Mouse (Mus musculus): ENCODE results near the gene Mgme1. TPM values are rescaled to one million over a fixed set of nuclear protein-coding genes. Genes with fewer than 3 reads are reported as not detected.
A peak's percentile ranks its signal among the peaks of the same experiment; 100 is the strongest.

Gene Mgme1
- polyA plus RNA-seq, 1 experiment from 2014 or later = 21.6 TPM

DNA sequence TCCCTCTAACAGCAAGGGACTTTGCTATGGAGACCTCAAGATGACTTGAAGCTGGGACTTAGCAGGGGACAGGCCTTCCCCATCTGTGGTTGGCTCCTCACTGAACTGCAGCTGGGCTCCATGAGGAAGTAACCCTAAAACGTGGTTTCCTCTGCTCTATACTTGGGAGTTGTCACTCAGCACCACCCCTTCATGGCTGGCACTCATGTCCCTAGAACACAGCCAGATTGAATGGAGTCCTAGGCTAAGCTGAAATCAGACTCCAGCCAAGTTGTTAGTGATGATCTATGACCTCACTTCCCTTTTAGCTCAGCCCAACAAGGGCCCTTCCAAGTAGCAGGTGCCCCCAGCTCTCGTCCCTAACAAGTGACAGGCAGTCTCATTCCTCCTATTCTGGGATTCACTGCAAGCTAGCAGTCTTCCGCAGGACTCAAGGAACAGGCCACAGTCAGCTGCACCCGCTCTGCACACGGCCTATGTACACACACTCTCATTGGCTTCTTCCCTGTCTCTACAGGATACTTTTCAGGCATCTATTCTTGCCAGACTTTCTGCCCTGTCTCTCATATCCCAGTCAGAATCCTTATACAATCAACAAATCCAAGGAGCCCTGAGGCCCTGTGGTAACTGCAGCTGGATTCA is 23.0 kb upstream of the Mgme1 start:
- no peak overlapping the region for H3K4me2 ChIP-seq (ENCODE audit: low read depth, severe bottlenecking)
- no peaks in the 10 kb centered on the region for H3K9me3 ChIP-seq (ENCODE audit: control insufficient read depth, low read length)
- no peaks in the 10 kb centered on the region for H3K27me3 ChIP-seq (ENCODE audit: control insufficient read depth, insufficient read depth, low read length)
- no peak overlapping the region for H3K9ac ChIP-seq (ENCODE audit: low read length)
- DNase-seq (ENCODE audit: low spot score) = no peak
- no peak for ATAC-seq (ENCODE audit: insufficient number of reproducible peaks, low FRiP score, low TSS enrichment, low read depth)
- WGBS = 47% methylated on average over 5 of the region's 5 CpGs
- peaks cover 9% of the 10 kb centered on the region; the same call in 1 of the 2 replicates for H3K36me3 ChIP-seq (ENCODE audit: control insufficient read depth, insufficient read depth, low read length)
- no peak overlapping the region for H3K4me3 ChIP-seq (ENCODE audit: low read depth, low read length)
- no peak overlapping the region for H3K27ac ChIP-seq (replicated peaks; ENCODE audit: low read depth, low read length)
- H3K4me1 ChIP-seq (ENCODE audit: control insufficient read depth, insufficient read depth, low read length) = peaks cover 12% of the 10 kb centered on the region

- 35% methylated on average over 4 of the region's 4 CpGs for WGBS
- no peaks in the 10 kb centered on the region for H3K9me3 ChIP-seq (ENCODE audit: control insufficient read depth, low read length)
- DNase-seq (ENCODE audit: low spot score) = peak; percentile 25
- H3K4me3 ChIP-seq (ENCODE audit: low read depth, low read length) = no peak overlapping the region
- H3K4me1 ChIP-seq (ENCODE audit: control insufficient read depth, insufficient read depth, low read length) = peaks cover 12% of the 10 kb centered on the region
- no peak overlapping the region for H3K27ac ChIP-seq (replicated peaks; ENCODE audit: low read depth, low read length)
- H3K36me3 ChIP-seq (ENCODE audit: control insufficient read depth, insufficient read depth, low read length) = peaks cover 16% of the 10 kb centered on the region; the same call in 1 of the 2 replicates
- ATAC-seq (ENCODE audit: insufficient number of reproducible peaks, low FRiP score, low TSS enrichment, low read depth) = peak; percentile 18; the same call in 1 of the 2 replicates
- no peak overlapping the region for H3K9ac ChIP-seq (ENCODE audit: low read length)
- H3K4me2 ChIP-seq (ENCODE audit: low read depth, severe bottlenecking) = no peak overlapping the region
- H3K27me3 ChIP-seq (ENCODE audit: control insufficient read depth, insufficient read depth, low read length) = no peaks in the 10 kb centered on the region
These were observed 21.7 kb upstream of the Mgme1 start for GRCm38 (mm10) chr2:144248613-144249376.

GRCm38 (mm10) chr2:144250111-144250510 is 20.4 kb upstream of the Mgme1 start:
- H3K9me3 ChIP-seq (ENCODE audit: control insufficient read depth, low read length) = no peaks in the 10 kb centered on the region
- ATAC-seq (ENCODE audit: insufficient number of reproducible peaks, low FRiP score, low TSS enrichment, low read depth) (no peak), DNase-seq (ENCODE audit: low spot score) (no peak)
- H3K9ac ChIP-seq (ENCODE audit: low read length) = no peak overlapping the region
- no peak overlapping the region for H3K4me2 ChIP-seq (ENCODE audit: low read depth, severe bottlenecking)
- H3K36me3 ChIP-seq (ENCODE audit: control insufficient read depth, insufficient read depth, low read length) = peaks cover 19% of the 10 kb centered on the region; the same call in 1 of the 2 replicates
- H3K4me3 ChIP-seq (ENCODE audit: low read depth, low read length) = no peak overlapping the region
- H3K4me1 ChIP-seq (ENCODE audit: control insufficient read depth, insufficient read depth, low read length) = peaks cover 12% of the 10 kb centered on the region
- no peaks in the 10 kb centered on the region for H3K27me3 ChIP-seq (ENCODE audit: control insufficient read depth, insufficient read depth, low read length)
- no peak overlapping the region for H3K27ac ChIP-seq (replicated peaks; ENCODE audit: low read depth, low read length)

DNA sequence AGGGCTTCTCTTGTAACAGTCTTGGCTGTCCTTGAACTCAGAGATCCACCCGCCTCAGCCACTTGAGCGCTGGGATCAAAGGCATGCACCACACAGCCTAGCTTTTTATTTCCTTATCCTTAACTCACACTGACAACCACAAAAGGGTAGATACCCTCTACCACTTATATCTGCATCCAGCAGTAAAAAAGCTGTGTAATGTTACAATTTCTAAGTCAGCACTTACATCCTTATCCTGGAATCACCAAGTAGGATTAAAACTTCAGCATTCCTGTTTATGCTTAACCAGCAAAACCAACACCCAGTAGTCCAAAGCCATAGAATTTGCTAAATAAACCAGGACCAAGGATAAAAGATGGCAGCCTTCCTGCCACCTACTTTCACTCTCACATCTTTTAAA is 7.6 kb upstream of the Mgme1 start:
- no peak overlapping the region for H3K4me3 ChIP-seq (ENCODE audit: low read depth, low read length)
- H3K9ac ChIP-seq (ENCODE audit: low read length) = no peak overlapping the region
- peaks cover 11% of the 10 kb centered on the region; the same call in 1 of the 2 replicates for H3K36me3 ChIP-seq (ENCODE audit: control insufficient read depth, insufficient read depth, low read length)
- H3K4me2 ChIP-seq (ENCODE audit: low read depth, severe bottlenecking) = no peak overlapping the region
- WGBS = 89% methylated on average over 2 of the region's 2 CpGs
- no peaks in the 10 kb centered on the region for H3K27me3 ChIP-seq (ENCODE audit: control insufficient read depth, insufficient read depth, low read length)
- no peaks in the 10 kb centered on the region; the same call in 1 of the 2 replicates for H3K4me1 ChIP-seq (ENCODE audit: control insufficient read depth, insufficient read depth, low read length)
- H3K27ac ChIP-seq (replicated peaks; ENCODE audit: low read depth, low read length) = no peak overlapping the region
- H3K9me3 ChIP-seq (ENCODE audit: control insufficient read depth, low read length) = no peaks in the 10 kb centered on the region
- ATAC-seq (ENCODE audit: insufficient number of reproducible peaks, low FRiP score, low TSS enrichment, low read depth) (no peak), DNase-seq (ENCODE audit: low spot score) (no peak)

DNA sequence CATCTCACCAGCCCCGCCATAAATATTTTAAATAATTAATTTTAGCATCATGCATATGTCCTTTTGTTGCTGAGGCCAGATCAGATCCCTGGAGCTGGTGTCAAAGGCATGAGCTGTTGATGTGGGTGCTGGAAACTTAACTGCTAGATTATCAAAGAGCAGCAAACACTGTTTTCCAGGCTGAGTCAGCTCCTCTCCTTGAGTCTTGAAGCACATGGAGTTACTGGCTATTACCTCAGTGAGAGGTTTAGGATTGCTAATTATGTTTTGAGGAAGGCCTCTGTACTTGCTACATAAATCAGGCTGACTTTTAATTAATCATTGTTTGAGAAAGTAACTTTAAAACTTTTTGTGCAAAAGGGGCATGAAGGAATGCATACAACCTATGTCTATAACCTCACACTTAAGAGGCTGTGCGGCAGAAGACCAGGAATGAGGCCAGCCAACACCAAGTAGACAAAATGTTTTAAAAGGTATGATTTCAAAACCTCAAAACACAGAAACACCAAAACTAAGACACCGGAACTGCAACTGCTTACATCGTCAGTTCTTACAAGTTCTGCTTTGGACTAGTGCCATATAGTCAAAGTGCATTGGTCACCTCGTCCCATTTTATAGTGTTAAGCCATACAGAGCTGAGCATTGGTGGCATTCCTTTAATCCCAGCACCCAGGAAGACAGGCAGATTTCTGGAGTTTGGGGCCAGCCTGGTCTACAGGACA is 5.9 kb upstream of the Mgme1 start:
- Histone ChIP-seq H3K9me3 (ENCODE audit: control insufficient read depth, low read length) (no peaks in the 10 kb centered on the region), H3K27me3 (ENCODE audit: control insufficient read depth, insufficient read depth, low read length) (no peaks in the 10 kb centered on the region), H3K4me2 (ENCODE audit: low read depth, severe bottlenecking) (no peak overlapping the region), H3K4me3 (ENCODE audit: low read depth, low read length) (no peak overlapping the region), H3K27ac (replicated peaks; ENCODE audit: low read depth, low read length) (no peak overlapping the region), H3K36me3 (ENCODE audit: control insufficient read depth, insufficient read depth, low read length) (0 out of 2 replicates have a peak, but pooled peaks cover 3% of the 10 kb centered on the region), H3K9ac (ENCODE audit: low read length) (no peak overlapping the region), H3K4me1 (ENCODE audit: control insufficient read depth, insufficient read depth, low read length) (no peaks in the 10 kb centered on the region; the same call in 1 of the 2 replicates)
- DNase-seq (ENCODE audit: low spot score) (no peak), ATAC-seq (ENCODE audit: insufficient number of reproducible peaks, low FRiP score, low TSS enrichment, low read depth) (no peak)
- 81% methylated on average over 5 of the region's 5 CpGs for WGBS

DNA sequence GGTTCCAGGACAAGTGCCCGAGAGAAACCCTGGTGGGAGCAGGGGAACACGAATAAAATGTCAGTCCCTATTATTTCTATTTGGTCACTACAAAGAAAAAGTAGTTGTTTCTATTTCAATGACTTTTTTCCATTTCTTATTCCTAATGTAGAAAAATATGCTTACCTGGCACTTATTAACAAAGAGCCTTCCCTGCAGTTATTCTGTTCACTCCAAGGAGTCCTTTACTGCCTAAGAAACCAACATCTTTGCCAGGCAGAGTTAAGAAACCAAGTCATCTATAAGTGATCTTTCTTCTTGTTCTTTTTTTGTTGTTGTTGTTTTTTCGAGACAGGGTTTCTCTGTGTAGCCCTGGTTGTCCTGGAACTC is 5.4 kb upstream of the Mgme1 start:
- H3K27ac ChIP-seq (replicated peaks; ENCODE audit: low read depth, low read length) = no peak overlapping the region
- no peak for ATAC-seq (ENCODE audit: insufficient number of reproducible peaks, low FRiP score, low TSS enrichment, low read depth)
- H3K4me1 ChIP-seq (ENCODE audit: control insufficient read depth, insufficient read depth, low read length) = no peaks in the 10 kb centered on the region; the same call in 1 of the 2 replicates
- WGBS = 81% methylated on average over 3 of the region's 3 CpGs
- no peak overlapping the region for H3K9ac ChIP-seq (ENCODE audit: low read length)
- no peak for DNase-seq (ENCODE audit: low spot score)
- H3K4me3 ChIP-seq (ENCODE audit: low read depth, low read length) = no peak overlapping the region
- H3K9me3 ChIP-seq (ENCODE audit: control insufficient read depth, low read length) = no peaks in the 10 kb centered on the region
- H3K36me3 ChIP-seq (ENCODE audit: control insufficient read depth, insufficient read depth, low read length) = no peaks in the 10 kb centered on the region
- no peaks in the 10 kb centered on the region for H3K27me3 ChIP-seq (ENCODE audit: control insufficient read depth, insufficient read depth, low read length)
- no peak overlapping the region for H3K4me2 ChIP-seq (ENCODE audit: low read depth, severe bottlenecking)

DNA sequence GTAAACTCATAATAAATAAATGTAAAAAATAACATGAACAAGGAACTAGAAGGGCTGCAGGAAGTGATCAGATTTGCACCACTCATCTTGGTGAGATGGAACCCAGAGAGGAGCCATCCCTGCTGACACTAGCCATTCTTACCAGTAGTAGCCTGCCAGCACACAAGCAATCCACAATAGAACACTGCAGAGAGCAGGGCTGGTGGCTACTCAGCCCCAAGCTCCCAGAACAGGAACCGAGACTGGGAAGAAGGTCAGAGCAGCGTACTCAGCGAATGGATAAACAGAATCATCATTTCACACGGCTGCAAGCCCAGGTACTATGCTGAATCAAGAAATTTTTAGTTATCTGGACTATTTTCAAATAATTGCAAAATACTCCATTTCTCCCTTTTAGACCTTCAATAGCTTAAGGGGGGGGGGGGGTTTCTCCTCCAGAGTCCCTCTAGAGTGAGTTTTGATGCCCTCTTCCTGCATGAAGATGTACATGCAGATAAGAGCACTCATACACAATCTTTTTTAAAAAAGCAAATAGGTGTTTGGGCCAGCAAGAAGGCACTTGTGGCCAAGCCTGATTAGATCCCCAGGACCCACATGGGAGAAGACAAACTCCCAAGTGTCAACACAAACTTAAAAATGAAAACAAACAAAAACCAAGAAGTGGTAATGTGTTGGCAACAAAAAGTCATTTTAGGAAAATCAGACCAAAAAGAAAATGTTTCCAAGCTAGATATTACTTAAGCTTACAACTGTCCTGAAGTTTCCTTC is 4.4 kb upstream of the Mgme1 start:
- Histone ChIP-seq H3K36me3 (ENCODE audit: control insufficient read depth, insufficient read depth, low read length) (no peaks in the 10 kb centered on the region), H3K4me3 (ENCODE audit: low read depth, low read length) (no peak overlapping the region)

More for the DNA sequence above, 4.4 kb upstream of the Mgme1 start:
- H3K27me3 ChIP-seq (ENCODE audit: control insufficient read depth, insufficient read depth, low read length) = no peaks in the 10 kb centered on the region
- no peak overlapping the region for H3K9ac ChIP-seq (ENCODE audit: low read length)
- no peak overlapping the region for H3K27ac ChIP-seq (replicated peaks; ENCODE audit: low read depth, low read length)
- no peaks in the 10 kb centered on the region for H3K9me3 ChIP-seq (ENCODE audit: control insufficient read depth, low read length)
- ATAC-seq (ENCODE audit: insufficient number of reproducible peaks, low FRiP score, low TSS enrichment, low read depth) (no peak), DNase-seq (ENCODE audit: low spot score) (no peak)
- no peak overlapping the region for H3K4me2 ChIP-seq (ENCODE audit: low read depth, severe bottlenecking)
- no peaks in the 10 kb centered on the region; the same call in 1 of the 2 replicates for H3K4me1 ChIP-seq (ENCODE audit: control insufficient read depth, insufficient read depth, low read length)
- 66% methylated on average over 4 of the region's 4 CpGs for WGBS

Measured in limb, embryonic 11.5 days (tissue).